Mouse (Mus musculus): ENCODE measurements around the gene Cep78. TPM values are rescaled to one million over a fixed set of nuclear protein-coding genes. Genes with fewer than 3 reads are reported as not detected.

Gene Cep78
- polyA plus RNA-seq (2012), result 6.3 and 7.7 TPM in 2 replicates

DNA sequence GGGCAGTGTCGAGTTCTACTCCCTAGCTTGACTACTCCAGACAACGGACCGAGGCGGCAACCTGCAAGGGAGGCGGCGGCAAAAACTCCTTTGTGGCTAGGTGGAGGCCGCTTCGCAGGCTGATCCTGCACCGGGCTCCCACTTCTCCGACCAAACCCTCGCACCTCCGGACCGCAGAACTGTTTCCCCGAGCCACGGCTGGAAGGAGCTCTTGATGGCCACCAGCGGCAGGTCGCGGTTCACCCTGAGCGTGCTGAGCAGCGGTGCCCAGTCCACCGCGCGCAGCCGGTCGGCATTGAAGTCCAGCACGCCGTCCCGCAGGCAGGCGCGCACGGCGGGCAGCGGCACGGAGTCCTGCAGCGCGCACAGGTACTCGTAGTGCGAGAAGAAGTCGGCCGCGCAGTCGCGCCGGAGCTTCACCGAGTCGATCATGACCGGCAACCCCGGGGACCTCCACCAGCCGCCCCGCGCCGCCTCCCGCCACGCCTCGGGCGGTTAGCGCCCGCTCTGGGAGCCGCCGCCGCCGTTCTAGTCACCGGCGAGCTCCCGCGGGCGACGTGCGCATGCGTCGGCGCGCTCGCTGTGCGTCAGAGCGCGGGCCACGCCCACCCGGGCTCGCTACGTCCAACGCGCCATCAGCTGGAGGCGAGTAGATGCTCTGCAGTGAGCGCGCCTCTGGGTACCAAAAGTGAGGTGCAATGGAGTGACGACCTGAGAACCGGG lies at the start of gene Cep78:
Gene Cep78 (minus strand): TSS at position 541 of the 723 bp plus-strand sequence.

DNA sequence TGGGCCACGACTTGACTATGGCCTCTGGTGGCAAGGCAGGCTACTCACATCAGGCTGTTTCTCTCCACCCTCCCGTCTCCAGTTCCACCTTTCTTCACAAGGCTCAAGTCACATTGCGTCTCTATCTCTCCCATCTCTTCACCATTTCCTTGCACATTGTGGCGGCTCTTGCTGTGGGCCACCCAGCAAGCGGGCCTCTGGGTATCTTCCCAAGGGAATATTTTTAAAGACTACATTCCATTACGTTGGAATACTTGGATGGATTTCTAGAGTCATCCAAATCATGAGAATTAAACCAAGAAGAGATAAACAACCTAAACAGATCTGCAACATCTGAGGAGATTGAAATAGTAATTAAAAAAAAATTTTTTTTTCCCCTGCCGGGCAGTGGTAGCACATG lies 37.6 kb downstream of the Cep78 start, which contains the start of gene Psat1:
Gene Psat1 (minus strand): TSS at position 101 of the 400 bp plus-strand sequence.

Other genes starting within 250 kb of the Cep78 start
- 8.2 and 9.0 TPM in 2 replicates for gene Psat1, start 37.7 kb downstream of the Cep78 start, polyA plus RNA-seq (2012)
- 9.5 and 10.1 TPM in 2 replicates for gene Gnaq, start 147.8 kb upstream of the Cep78 start, polyA plus RNA-seq (2012)

All from megakaryocyte-erythroid progenitor cell, adult 5 weeks (primary cell).